Mouse (Mus musculus): ENCODE results near the gene Prkx. TPM values are rescaled to one million over a fixed set of nuclear protein-coding genes. Genes with fewer than 3 reads are reported as not detected.

The Prkx gene
- total and polyA plus RNA-seq, 3 experiments, result 6.9 to 16.8 (median 14.4) TPM

GRCm38 (mm10) chrX:77720298-77720697 lies 75.8 kb downstream of the Prkx start:
- Histone ChIP-seq H3K36me3 (ENCODE audit: control insufficient read depth, insufficient read depth, low read length) (no peaks in the 10 kb centered on the region), H3K27me3 (ENCODE audit: control insufficient read depth, insufficient read depth, low read length) (no peaks in the 10 kb centered on the region), H3K4me3 (no peak overlapping the region), H3K27ac (no peak overlapping the region), H3K79me2 (replicated peaks; ENCODE audit: control insufficient read depth, insufficient read depth, low read length) (no peaks in the 10 kb centered on the region), H3K4me1 (ENCODE audit: control insufficient read depth, insufficient read depth, low read length) (no peaks in the 10 kb centered on the region), H3K9ac (ENCODE audit: low read depth, low read length) (no peak overlapping the region)
- WGBS, result 18% methylated on average over 2 of the region's 2 CpGs
- DNase-seq, result peak in 1 of 2 experiments; percentile 11
- no peak for TF ChIP-seq EP300 (IDR thresholded peaks at IDR 0.05; ENCODE audit: insufficient read depth, low read depth, low read length)
- peak; percentile 88 for TF ChIP-seq CTCF (IDR thresholded peaks at IDR 0.05)
- intact Hi-C loops (cut with DNase I), result loop anchor here (2.0 to 5.0 kb wide), 5 partner anchors 83 to 1039 kb away; no protein-coding TSS in a partner anchor

Other genes starting within 250 kb of the Prkx start
- gene Pbsn, start 57.3 kb upstream of the Prkx start, total RNA-seq (2021), result not detected
- gene Pbsn, start 57.3 kb upstream of the Prkx start, polyA plus RNA-seq (2012; rRNA removed), result not detected in 2 replicates
- not detected for gene Gm14744, start 68.5 kb upstream of the Prkx start, total RNA-seq (2021)
- gene Gm14744, start 68.5 kb upstream of the Prkx start, polyA plus RNA-seq (2012; rRNA removed), result not detected in 2 replicates
- not detected for gene 5430402E10Rik, start 128.8 kb upstream of the Prkx start, total RNA-seq (2021)
- not detected in 2 replicates for gene 5430402E10Rik, start 128.8 kb upstream of the Prkx start, polyA plus RNA-seq (2012; rRNA removed)